Mouse (Mus musculus): ENCODE results near the gene Atp6v0e2.

Gene Atp6v0e2

GRCm38 (mm10) chr6:48578736-48579135 is 41.3 kb downstream of the Atp6v0e2 start:
- no peak for DNase-seq

- no peak for DNase-seq
These were observed 41.8 kb downstream of the Atp6v0e2 start for GRCm38 (mm10) chr6:48579215-48579648.

GRCm38 (mm10) chr6:48581257-48581656 is 43.8 kb downstream of the Atp6v0e2 start:
- no peak for DNase-seq

GRCm38 (mm10) chr6:48582037-48582436 is 44.6 kb downstream of the Atp6v0e2 start:
- DNase-seq = peak; percentile 57

- no peak for DNase-seq
These were observed 51.9 kb downstream of the Atp6v0e2 start, which contains the start of gene Gm45021 for GRCm38 (mm10) chr6:48589194-48589750. Gene Gm45021, plus strand, starts transcription at chr6:48589610.
